Mouse (Mus musculus) intestine, embryonic 15.5 days (tissue): ENCODE results near the gene Cactin. TPM values are rescaled to one million over a fixed set of nuclear protein-coding genes. Genes with fewer than 3 reads are reported as not detected.

Experiments
- ATAC-seq: fragments of 200-750 bp; cut with Nextera tagmentation; 2 replicates; pipeline ENCODE4 v1.8.0; 2017; ENCODE audit warnings: moderate TSS enrichment, moderate library complexity
- H3K27ac ChIP-seq: fragments of 300-500 bp; sonication (generic); 2 replicates; pipeline ENCODE4 v1.5.1; 2015; ENCODE audit warnings: mild to moderate bottlenecking, inconsistent platforms
- H3K27me3 ChIP-seq: fragments of 300-500 bp; sonication (generic); replicated peaks from 2 replicates; pipeline ENCODE4 v1.6.1; 2015; ENCODE audit warnings: inconsistent platforms
- H3K36me3 ChIP-seq: fragments of 300-500 bp; sonication (generic); 2 replicates; pipeline ENCODE4 v1.6.1; 2015; ENCODE audit warnings: inconsistent platforms
- H3K4me1 ChIP-seq: fragments of 300-500 bp; sonication (generic); replicated peaks from 2 replicates; pipeline ENCODE4 v1.6.1; 2015; ENCODE audit warnings: inconsistent platforms
- H3K4me2 ChIP-seq: fragments of 300-500 bp; sonication (generic); replicated peaks from 2 replicates; pipeline ENCODE4 v1.6.1; 2015; ENCODE audit warnings: mild to moderate bottlenecking, inconsistent platforms
- H3K4me3 ChIP-seq: fragments of 300-500 bp; sonication (generic); replicated peaks from 2 replicates; pipeline ENCODE4 v1.5.1; 2015; ENCODE audit warnings: inconsistent platforms
- H3K9ac ChIP-seq: fragments of 300-500 bp; sonication (generic); 2 replicates; pipeline ENCODE4 v1.6.1; 2015; ENCODE audit warnings: inconsistent platforms
- H3K9me3 ChIP-seq: fragments of 300-500 bp; sonication (generic); 2 replicates; pipeline ENCODE4 v1.6.1; 2016; ENCODE audit warnings: inconsistent platforms
- WGBS: fragments of 180-500 bp; shearing (Covaris S2); methylation state at CpG from one replicate; pipeline ENCODE4 v1.1.7; 2015; 5-methylcytosine and 5-hydroxymethylcytosine counted together
- polyA plus RNA-seq: library from polyadenylated mRNA; unstranded; fragments of >200 nt; fragmentation: Nextera tagmentation; extraction: Ambion mirVana; gene quantifications from 2 replicates; pipeline ENCODE4 v1.2.1, GENCODE M21; 2015

Cactin gene
- polyA plus RNA-seq, 1 experiment from 2014 or later: 38.7 TPM

GRCm38 (mm10) chr10:81335393-81336340 lies 14.8 kb downstream of the Cactin start:
- H3K9ac ChIP-seq: peak overlapping the region; percentile 3; the same call in 1 of the 2 replicates
- H3K4me3 ChIP-seq: no peak overlapping the region
- peaks cover 9% of the 10 kb centered on the region for H3K27me3 ChIP-seq
- H3K9me3 ChIP-seq: no peaks in the 10 kb centered on the region
- peak; percentile 62 for ATAC-seq
- peaks cover 39% of the 10 kb centered on the region for H3K4me1 ChIP-seq
- peak overlapping the region; percentile 85 for H3K27ac ChIP-seq
- no peaks in the 10 kb centered on the region for H3K36me3 ChIP-seq
- H3K4me2 ChIP-seq: peak overlapping the region; percentile 18
- 45% methylated on average over 16 of the region's 19 CpGs for WGBS

DNA sequence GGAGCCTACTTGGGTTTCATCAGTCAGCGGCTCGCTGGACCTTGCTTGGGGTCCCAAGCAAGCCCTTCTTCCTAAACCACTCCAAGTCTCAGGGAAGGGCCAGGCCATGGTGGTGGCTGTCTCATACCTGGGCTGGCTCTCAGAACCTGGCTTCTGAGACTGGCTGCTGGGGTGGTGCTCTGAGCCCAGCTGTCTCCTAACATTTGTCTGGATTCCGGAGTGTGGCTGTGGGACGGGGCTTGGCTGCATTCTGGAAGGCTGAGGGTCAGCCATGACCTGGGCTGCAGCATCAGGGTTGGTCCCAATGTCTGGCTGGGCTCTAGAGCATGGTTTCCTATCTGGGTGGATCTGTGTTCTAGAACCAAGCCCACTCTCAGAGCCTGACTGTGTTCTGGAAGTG lies 15.7 kb downstream of the Cactin start:
- Histone ChIP-seq H3K36me3 (no peaks in the 10 kb centered on the region), H3K9me3 (no peaks in the 10 kb centered on the region), H3K27ac (peak overlapping the region; percentile 85), H3K9ac (no peak overlapping the region), H3K4me3 (no peak overlapping the region), H3K4me1 (peaks cover 43% of the 10 kb centered on the region), H3K27me3 (peaks cover 9% of the 10 kb centered on the region), H3K4me2 (no peak overlapping the region)
- no peak for ATAC-seq
- 87% methylated on average over 4 of the region's 4 CpGs for WGBS

GRCm38 (mm10) chr10:81340551-81341332 lies 19.8 kb downstream of the Cactin start:
- Histone ChIP-seq H3K4me2 (no peak overlapping the region; the same call in 1 of the 2 replicates), H3K27ac (no peak overlapping the region), H3K9ac (no peak overlapping the region), H3K36me3 (no peaks in the 10 kb centered on the region), H3K27me3 (peaks cover 13% of the 10 kb centered on the region), H3K4me1 (peaks cover 23% of the 10 kb centered on the region), H3K4me3 (no peak overlapping the region), H3K9me3 (no peaks in the 10 kb centered on the region)
- no peak for ATAC-seq
- 46% methylated on average over 17 of the region's 17 CpGs for WGBS

DNA sequence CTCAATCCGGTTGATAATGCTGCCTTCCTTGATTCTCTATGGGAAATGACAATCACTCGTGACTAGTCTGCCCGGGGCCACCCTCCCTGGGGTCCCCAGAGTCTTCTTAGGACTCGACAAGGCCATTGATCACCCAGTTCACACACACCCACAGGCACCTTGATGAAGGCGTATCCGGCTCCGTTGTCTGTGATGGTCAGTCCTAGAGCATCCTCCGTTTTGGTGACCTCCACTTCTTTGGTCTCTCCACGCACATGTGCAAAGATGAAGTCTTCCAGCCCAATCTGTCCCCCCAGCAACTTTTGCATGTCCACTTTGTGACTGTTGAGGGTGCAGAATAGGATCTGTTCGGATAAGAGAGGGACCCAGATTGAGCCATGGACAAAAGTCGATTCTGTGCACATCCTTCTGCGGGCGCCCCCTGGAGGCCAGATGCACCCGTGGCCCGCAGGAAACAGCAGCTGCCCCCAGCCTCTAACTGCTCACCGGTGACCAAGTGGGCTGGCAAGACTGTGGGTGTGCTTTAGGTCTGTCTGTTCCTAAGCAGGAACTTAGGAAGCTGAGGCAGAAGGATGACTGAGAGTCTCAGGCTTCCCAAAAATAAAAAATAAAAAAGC lies 20.5 kb downstream of the Cactin start:
- no peak overlapping the region for H3K9ac ChIP-seq
- H3K27me3 ChIP-seq: peaks cover 13% of the 10 kb centered on the region
- H3K4me1 ChIP-seq: peaks cover 21% of the 10 kb centered on the region
- H3K9me3 ChIP-seq: no peaks in the 10 kb centered on the region
- H3K27ac ChIP-seq: no peak overlapping the region
- H3K4me2 ChIP-seq: no peak overlapping the region
- H3K4me3 ChIP-seq: no peak overlapping the region
- 0 out of 2 replicates have a peak, but pooled peaks cover 3% of the 10 kb centered on the region for H3K36me3 ChIP-seq
- 33% methylated on average over 16 of the region's 16 CpGs for WGBS
- ATAC-seq: no peak

- 0 out of 2 replicates have a peak, but pooled peaks cover 9% of the 10 kb centered on the region for H3K36me3 ChIP-seq
- H3K27me3 ChIP-seq: peaks cover 13% of the 10 kb centered on the region
- H3K4me3 ChIP-seq: peak within 1 kb of the TSS; percentile 51
- WGBS: 5% methylated on average over 64 of the region's 67 CpGs
- H3K27ac ChIP-seq: no peak within 1 kb of the TSS
- ATAC-seq: 0 out of 2 replicates have a peak, but pooled peaks have one; percentile 4
- H3K4me2 ChIP-seq: peak within 1 kb of the TSS; percentile 93
- H3K4me1 ChIP-seq: peaks cover 31% of the 10 kb centered on the region
- H3K9ac ChIP-seq: peak within 1 kb of the TSS; percentile 53
- no peaks in the 10 kb centered on the region for H3K9me3 ChIP-seq
These were observed 22.0 kb downstream of the Cactin start, which contains the start of gene Gipc3 for GRCm38 (mm10) chr10:81342686-81343505. TSS of gene Gipc3 (minus strand) at chr10:81343266.

DNA sequence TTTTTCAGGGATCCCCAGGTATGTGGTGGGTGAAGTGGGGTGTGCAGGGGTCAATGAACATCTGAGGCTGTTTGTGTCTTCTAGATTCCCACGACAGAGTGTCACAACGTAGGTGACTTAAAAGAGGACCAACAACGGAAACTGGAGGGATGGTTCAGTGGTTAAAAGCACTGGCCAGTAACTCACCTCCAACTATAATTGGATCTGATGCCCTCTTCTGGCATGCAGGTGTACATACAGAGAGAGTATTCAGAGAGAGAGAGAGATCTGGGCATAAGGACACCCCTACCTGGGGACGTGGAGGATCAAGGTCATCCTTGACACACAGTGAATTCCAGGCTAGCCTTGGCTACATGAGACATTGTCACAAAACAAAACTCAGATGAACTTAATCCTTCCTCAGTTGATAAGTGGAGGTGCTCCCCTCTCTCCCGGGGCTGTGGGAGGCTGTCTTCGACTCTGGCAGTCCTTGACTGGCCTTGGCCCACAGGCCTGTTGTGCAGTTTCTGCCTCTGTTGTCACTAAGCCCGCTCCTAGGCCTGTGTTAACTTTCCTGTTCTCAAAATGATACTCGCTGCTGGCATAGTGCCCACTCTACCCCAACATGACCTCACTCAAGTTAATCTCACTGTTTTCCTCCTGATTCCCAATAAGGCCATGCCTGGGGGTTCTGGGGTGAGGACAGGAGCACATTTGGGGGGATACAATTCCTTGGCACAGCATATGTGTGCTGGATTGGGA lies 23.7 kb downstream of the Cactin start:
- H3K27ac ChIP-seq: no peak overlapping the region
- H3K27me3 ChIP-seq: peaks cover 13% of the 10 kb centered on the region
- ATAC-seq: no peak
- 0 out of 2 replicates have a peak, but pooled peaks cover 9% of the 10 kb centered on the region for H3K36me3 ChIP-seq
- H3K9ac ChIP-seq: no peak overlapping the region
- H3K4me1 ChIP-seq: peaks cover 42% of the 10 kb centered on the region
- no peak overlapping the region for H3K4me3 ChIP-seq
- H3K9me3 ChIP-seq: no peaks in the 10 kb centered on the region
- H3K4me2 ChIP-seq: no peak overlapping the region
- WGBS: 48% methylated on average over 8 of the region's 8 CpGs

DNA sequence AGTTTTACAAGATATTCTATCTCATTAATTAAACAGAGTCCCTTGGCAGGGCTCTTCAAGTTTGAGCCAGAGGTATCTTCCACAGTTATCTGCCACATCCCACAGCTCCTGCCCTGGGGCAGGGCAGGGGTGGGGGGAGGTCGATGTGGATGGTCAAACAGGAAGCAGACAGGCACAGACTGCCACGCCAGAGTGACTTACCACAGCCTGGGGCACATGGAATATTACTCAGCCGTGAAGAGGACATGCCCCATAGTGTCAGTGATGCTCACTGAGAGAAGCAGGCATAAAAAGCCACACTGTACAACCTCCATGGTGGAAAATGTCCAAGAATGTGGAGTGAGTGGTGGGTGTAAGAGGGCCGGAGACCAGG lies 24.2 kb downstream of the Cactin start:
- no peak for ATAC-seq
- Histone ChIP-seq H3K27me3 (peaks cover 13% of the 10 kb centered on the region), H3K9me3 (no peaks in the 10 kb centered on the region), H3K27ac (no peak overlapping the region), H3K4me2 (no peak overlapping the region), H3K4me1 (peaks cover 45% of the 10 kb centered on the region), H3K36me3 (0 out of 2 replicates have a peak, but pooled peaks cover 9% of the 10 kb centered on the region), H3K9ac (no peak overlapping the region), H3K4me3 (no peak overlapping the region)
- 85% methylated on average over 4 of the region's 4 CpGs for WGBS

- H3K27ac ChIP-seq: peak overlapping the region; percentile 59; the same call in 1 of the 2 replicates
- peak overlapping the region; percentile 35; the same call in 1 of the 2 replicates for H3K9ac ChIP-seq
- 0 out of 2 replicates have a peak, but pooled peaks cover 9% of the 10 kb centered on the region for H3K36me3 ChIP-seq
- peaks cover 13% of the 10 kb centered on the region for H3K27me3 ChIP-seq
- peak overlapping the region; percentile 31 for H3K4me3 ChIP-seq
- H3K4me2 ChIP-seq: peak overlapping the region; percentile 70
- WGBS: 15% methylated on average over 54 of the region's 55 CpGs
- peaks cover 41% of the 10 kb centered on the region for H3K4me1 ChIP-seq
- peak; percentile 37 for ATAC-seq
- no peaks in the 10 kb centered on the region for H3K9me3 ChIP-seq
These were observed 25.7 kb downstream of the Cactin start for GRCm38 (mm10) chr10:81346453-81347067.

DNA sequence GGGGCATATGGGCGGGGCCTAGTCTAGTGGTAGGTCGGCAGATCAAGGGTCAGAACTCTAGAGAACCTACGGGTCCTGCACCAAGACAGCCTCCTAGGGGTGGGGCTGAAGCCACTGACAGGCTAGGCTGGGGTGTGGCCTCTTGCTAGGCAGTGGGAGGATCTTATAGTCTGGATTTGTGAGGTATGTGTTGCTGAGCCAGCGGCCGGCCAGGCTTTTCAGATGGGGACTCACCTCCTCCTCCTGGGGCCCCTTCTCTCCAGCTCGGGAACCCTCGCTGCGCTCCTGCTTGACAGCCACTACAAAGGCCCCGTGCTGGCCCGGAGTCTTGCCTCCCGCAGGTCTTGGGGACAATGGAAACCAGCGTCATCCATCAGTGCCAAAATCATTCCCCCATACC lies 28.2 kb downstream of the Cactin start:
- Histone ChIP-seq H3K9me3 (no peaks in the 10 kb centered on the region), H3K27me3 (no peaks in the 10 kb centered on the region; the same call in 1 of the 2 replicates), H3K4me1 (peaks cover 37% of the 10 kb centered on the region), H3K4me2 (peak overlapping the region; percentile 84), H3K27ac (peak overlapping the region; percentile 45; the same call in 1 of the 2 replicates), H3K4me3 (peak overlapping the region; percentile 78), H3K9ac (peak overlapping the region; percentile 82), H3K36me3 (0 out of 2 replicates have a peak, but pooled peaks cover 9% of the 10 kb centered on the region)
- ATAC-seq: peak; percentile 35
- 4% methylated on average over 12 of the region's 12 CpGs for WGBS

DNA sequence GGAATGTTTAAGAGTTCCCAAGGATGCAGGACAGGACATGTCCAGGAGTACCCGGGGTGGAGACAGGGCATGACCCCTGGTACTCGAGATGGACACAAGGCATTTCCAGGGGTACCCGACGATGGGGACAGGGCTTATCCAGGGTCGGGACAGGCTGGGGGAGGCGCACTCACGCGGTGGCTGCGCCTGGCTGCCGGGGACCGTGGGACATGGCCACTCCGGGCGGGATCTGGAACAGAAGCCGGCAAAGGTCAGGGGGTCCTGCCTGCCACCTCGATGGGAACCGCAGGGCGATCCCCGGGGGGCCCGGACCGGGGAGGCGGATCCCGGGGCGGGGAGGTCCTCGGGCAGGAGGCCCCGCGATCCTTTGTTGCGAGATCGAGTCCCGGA lies 29.1 kb downstream of the Cactin start:
- Histone ChIP-seq H3K9ac (peak overlapping the region; percentile 82), H3K4me3 (peak overlapping the region; percentile 78), H3K36me3 (0 out of 2 replicates have a peak, but pooled peaks cover 9% of the 10 kb centered on the region), H3K27me3 (no peaks in the 10 kb centered on the region), H3K4me1 (peaks cover 37% of the 10 kb centered on the region), H3K9me3 (no peaks in the 10 kb centered on the region), H3K4me2 (peak overlapping the region; percentile 84), H3K27ac (peak overlapping the region; percentile 77)
- under 1% methylated on average over 29 of the region's 29 CpGs for WGBS
- no peak; the same call in 1 of the 2 replicates for ATAC-seq
